Mouse (Mus musculus): ENCODE measurements at regions not wholly inside any gene's neighbourhood (a gene's known extent, or its start where the extent isn't known, plus 50 kb on each side); places are given as distances from the start of the nearest gene placed in this dataset.

DNA sequence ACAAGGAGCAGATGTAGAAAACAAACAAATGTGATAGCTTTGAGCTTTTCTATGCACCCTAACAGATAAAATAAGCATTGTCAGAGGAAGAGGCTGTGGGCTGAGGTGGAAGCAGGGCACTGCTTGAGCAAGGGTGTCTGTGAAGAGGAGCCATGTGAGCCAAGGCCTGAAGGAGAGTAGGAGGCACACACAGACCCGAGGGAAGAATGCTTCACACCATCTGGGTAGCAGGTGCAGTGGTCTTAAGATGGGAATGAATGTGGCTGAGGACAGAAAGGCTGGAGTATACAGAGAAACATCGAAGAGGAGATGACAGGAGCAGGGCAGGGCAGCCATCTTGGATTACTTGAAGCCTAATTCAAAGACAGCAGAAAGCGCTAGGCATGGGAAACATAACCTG, 123.5 kb downstream of the Zbtb18 start:
- no peak for DNase-seq
- intact Hi-C loops (cut with DNase I): no loop called here

DNA sequence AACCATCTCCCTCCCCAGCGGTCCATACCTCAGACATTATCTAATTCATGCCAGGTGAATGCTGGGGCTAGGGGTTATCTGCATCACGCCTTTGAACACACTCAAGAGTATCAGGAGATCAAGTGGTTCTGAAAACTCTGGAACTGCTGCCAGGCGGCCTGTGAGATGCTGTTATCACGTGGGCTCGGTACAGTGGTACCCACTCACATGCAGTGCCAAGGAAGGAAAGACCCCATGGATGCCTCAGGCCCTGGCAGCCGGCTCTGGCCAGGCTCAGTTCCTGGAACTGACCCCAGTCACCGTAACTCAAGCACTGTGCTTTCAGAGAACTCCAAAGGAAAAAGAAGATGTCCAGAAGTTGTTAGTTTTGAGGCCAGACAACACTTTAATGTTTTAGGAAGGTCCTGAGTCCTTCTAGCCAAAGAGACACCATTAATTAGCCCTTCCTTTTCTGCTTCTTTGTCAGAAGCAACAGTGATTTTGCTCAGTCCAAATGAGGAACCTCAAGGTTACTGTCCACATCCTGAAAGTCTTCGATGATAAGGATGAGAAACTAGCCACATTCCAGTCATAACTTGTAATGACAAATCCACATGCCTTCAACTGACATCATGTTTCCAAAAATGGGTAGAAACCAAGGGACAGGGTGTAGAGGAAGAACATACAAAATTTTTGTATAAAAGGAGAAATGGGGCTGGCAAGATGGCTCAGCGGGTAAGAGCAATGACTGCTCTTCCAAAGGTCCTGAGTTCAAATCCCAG, 126.1 kb downstream of the Zbtb18 start:
- intact Hi-C loops (cut with DNase I): no loop called here
- DNase-seq: no peak

DNA sequence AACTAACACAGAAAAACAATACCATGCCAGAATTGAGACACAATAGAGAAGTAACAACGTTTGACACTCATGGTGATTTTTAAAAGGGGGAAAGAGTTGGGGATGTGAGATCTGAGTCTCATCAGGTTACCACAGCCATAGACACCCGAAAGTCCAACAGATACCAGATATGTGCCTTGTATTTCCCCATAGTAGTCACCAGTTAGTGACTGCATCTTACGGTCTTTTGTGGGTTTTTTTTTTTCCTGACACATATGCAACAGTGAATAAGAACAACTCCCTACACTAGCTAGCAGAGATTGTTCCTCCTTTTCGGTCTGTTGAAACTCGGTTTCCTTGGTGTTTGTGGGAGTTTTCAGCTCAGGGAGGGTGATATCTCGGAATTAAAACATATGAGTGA, 127.4 kb downstream of the Zbtb18 start:
- intact Hi-C loops (cut with DNase I): no loop called here
- no peak for DNase-seq

- intact Hi-C loops (cut with DNase I): no loop called here
Observed at GRCm38 (mm10) chr1:177573017-177573725, 131.0 kb downstream of the Zbtb18 start.

GRCm38 (mm10) chr1:177573781-177574180, 131.6 kb downstream of the Zbtb18 start:
- DNase-seq: no peak
- intact Hi-C loops (cut with DNase I): no loop called here

More at GRCm38 (mm10) chr1:177573017-177573725, 131.0 kb downstream of the Zbtb18 start:
- DNase-seq: no peak

- DNase-seq: no peak
- intact Hi-C loops (cut with DNase I): no loop called here
Observed at GRCm38 (mm10) chr1:177574312-177574711, 132.2 kb downstream of the Zbtb18 start.

DNA sequence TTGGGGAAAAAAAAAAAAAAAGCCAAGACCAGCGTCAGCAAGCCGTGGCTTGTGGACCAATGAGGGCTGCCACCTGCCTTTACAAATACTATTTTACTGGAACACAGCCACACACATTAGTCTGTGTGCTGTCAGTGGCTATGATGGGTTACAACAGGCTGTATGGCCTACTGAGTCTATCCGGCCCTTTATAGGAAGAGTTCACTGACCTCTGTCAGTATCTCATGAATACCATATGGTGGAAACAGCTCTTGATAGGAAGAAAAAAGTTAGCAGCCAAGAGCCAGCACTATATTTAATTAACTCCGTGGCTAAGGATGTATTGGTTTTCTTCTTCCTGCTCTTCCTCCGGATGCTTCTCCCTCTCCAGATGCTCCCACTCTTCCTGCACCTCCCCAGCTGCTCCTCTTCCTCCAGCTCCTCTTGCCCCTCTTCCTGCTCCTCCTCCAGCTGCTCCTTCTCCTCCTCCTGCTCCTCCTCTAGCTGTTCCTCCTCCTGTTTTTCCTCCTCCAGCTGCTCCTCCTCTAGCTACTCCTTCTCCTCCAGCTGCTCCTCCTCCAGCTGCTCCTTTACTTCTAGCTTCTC, 142.2 kb downstream of the Zbtb18 start:
- intact Hi-C loops (cut with DNase I): no loop called here

GRCm38 (mm10) chr1:177585320-177585719, 143.2 kb downstream of the Zbtb18 start:
- no peak for DNase-seq

More for the DNA sequence above, 142.2 kb downstream of the Zbtb18 start:
- DNase-seq: no peak

GRCm38 (mm10) chr1:177589034-177589433, 140.6 kb upstream of the 1700016C15Rik start:
- intact Hi-C loops (cut with DNase I): no loop called here
- no peak for DNase-seq

More at GRCm38 (mm10) chr1:177585320-177585719, 143.2 kb downstream of the Zbtb18 start:
- intact Hi-C loops (cut with DNase I): no loop called here

GRCm38 (mm10) chr1:177589656-177590055, 140.0 kb upstream of the 1700016C15Rik start:
- intact Hi-C loops (cut with DNase I): no loop called here
- no peak for DNase-seq

GRCm38 (mm10) chr1:177591742-177592141, 137.9 kb upstream of the 1700016C15Rik start:
- intact Hi-C loops (cut with DNase I): no loop called here
- no peak for DNase-seq

DNA sequence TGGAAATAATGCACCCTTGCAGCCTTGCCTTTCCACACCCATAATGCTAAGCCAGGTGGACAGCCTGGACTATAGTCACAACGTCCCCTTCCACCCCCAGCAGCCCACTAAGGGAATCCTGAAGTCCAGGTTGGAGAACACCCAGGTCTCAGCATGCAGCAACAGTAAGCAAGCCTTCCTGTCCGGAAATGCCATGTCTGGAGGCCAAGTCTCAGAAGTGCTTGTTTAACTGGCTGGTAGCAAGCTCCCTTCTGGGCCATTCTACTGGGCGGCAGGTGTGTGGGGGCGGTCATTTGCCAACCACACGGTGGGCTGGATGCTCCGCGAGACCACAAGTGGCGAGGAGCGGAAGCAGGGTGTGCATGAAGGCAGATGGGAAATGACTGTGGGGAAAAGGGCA, 137.3 kb upstream of the 1700016C15Rik start:
- DNase-seq: no peak
- intact Hi-C loops (cut with DNase I): no loop called here

- intact Hi-C loops (cut with DNase I): no loop called here
- no peak for DNase-seq
Observed at GRCm38 (mm10) chr1:177594341-177594740, 135.3 kb upstream of the 1700016C15Rik start.

DNA sequence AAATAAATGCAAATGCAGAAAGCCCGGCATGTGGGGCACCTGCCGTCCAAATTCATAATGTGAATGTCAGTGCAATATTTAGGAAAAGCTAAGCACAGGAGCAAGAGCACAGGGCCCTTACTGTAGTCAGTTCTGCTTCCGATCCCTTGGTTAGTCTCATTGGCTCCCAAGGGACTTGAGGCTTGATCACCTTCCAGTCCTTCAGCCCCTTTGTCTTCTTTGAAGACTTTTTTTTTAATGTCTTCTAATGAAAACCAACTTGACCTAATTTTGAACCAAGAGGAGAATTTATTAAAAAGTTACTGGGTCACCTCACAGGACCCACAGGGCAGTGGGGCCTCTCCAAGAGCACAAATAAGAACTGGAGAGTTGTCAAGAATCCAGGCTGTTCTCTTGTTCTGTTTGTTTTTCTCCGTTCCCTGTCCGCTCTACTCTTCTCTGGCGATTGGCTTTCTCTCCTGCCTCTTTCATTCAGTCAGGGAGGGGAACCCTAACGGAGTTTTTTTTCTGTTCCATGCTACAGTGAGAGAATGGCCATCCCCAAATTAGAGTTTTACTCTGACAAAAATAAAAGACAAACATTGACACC, 134.2 kb upstream of the 1700016C15Rik start:
- DNase-seq: no peak
- intact Hi-C loops (cut with DNase I): no loop called here

GRCm38 (mm10) chr1:177597036-177597435, 132.6 kb upstream of the 1700016C15Rik start:
- intact Hi-C loops (cut with DNase I): no loop called here
- no peak for DNase-seq

- intact Hi-C loops (cut with DNase I): loop anchor here (5.0 kb wide), 1 partner anchor 48 kb away; no protein-coding TSS in a partner anchor
- no peak for DNase-seq
Observed at GRCm38 (mm10) chr1:177605353-177605969, 124.2 kb upstream of the 1700016C15Rik start.

DNA sequence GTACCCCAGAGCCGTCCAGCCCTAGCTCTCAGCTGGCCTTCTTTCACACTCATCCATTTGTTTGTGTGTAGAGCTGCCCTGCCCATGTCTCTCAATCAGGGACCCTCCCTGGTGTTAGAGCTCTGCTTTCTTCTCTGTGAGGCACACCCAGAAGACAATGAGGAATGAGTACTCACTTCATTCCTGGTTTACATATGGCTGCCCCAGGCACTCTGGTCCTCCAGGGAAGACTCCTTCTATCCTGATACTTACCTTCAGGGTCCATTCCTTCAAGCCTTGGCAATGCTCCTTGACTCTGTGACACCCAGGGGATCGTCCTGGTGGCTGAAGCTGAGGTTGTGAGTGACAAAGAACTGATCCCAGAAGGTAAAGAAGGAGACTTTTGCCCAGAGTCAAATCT, 122.0 kb upstream of the 1700016C15Rik start:
- intact Hi-C loops (cut with DNase I): loop anchor here (5.0 kb wide), 1 partner anchor 50 kb away; no protein-coding TSS in a partner anchor
- DNase-seq: no peak

DNA sequence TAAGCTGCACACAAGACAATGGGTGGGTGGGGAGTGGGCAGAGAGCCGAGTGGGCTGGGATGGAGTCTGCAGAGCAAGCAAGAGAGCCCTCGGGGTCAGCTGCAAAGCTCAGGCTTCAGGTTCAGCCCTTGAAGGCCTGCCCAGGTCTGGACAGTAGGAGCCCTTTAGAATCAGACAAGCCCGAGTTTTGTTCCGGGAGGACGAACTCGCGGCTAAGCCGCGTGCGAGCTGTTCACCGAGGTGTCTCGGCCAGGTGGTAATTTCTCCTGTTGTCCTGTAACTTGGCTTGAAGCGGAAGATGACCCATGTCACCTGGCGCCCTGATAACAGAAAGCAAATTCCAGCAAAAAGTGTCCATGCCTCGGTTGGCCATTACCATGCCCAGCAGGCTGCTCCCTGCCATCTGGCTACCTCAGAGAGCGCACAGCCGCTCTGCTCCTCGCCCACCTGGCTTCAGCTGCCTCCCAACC, 121.0 kb upstream of the 1700016C15Rik start:
- peak in 1 of 2 experiments; percentile 35 for DNase-seq
- intact Hi-C loops (cut with DNase I): loop anchor here (2.0 to 5.0 kb wide), 2 partner anchors 28 to 51 kb away; no protein-coding TSS in a partner anchor

- intact Hi-C loops (cut with DNase I): loop anchor here (2.0 to 5.0 kb wide), 2 partner anchors 28 to 52 kb away; no protein-coding TSS in a partner anchor
- DNase-seq: no peak
Observed at GRCm38 (mm10) chr1:177609226-177609625, 120.4 kb upstream of the 1700016C15Rik start.

GRCm38 (mm10) chr1:177609683-177610082, 119.9 kb upstream of the 1700016C15Rik start:
- intact Hi-C loops (cut with DNase I): loop anchor here (2.0 to 5.0 kb wide), 2 partner anchors 27 to 52 kb away; no protein-coding TSS in a partner anchor
- DNase-seq: no peak

All from heart, postnatal 36 days (tissue).